Mouse (Mus musculus) intestine, postnatal 0 days (tissue): ENCODE data around the gene Sorbs2. TPM values are rescaled to one million over a fixed set of nuclear protein-coding genes. Genes with fewer than 3 reads are reported as not detected.

ENCODE experiments used
- ATAC-seq: fragments of 200-750 bp; cut with Nextera tagmentation; 2 replicates; pipeline ENCODE4 v1.8.0; 2017; ENCODE audit warnings: mild to moderate bottlenecking, moderate TSS enrichment, moderate library complexity
- H3K27ac ChIP-seq: fragments of 300-500 bp; sonication (generic); 2 replicates; pipeline ENCODE4 v1.5.1; 2014; ENCODE audit warnings: mild to moderate bottlenecking, low read depth, low read length, moderate library complexity
- H3K27me3 ChIP-seq: fragments of 300-500 bp; sonication (generic); replicated peaks from 2 replicates; pipeline ENCODE4 v1.6.1; 2014; ENCODE audit warnings: low read length, mixed read lengths; ENCODE audit not compliant: control insufficient read depth, insufficient read depth
- H3K36me3 ChIP-seq: fragments of 300-500 bp; sonication (generic); 2 replicates; pipeline ENCODE4 v1.6.1; 2014; ENCODE audit warnings: mild to moderate bottlenecking, moderate library complexity; ENCODE audit not compliant: control insufficient read depth, insufficient read depth
- H3K4me1 ChIP-seq: fragments of 300-500 bp; sonication (generic); replicated peaks from 2 replicates; pipeline ENCODE4 v1.6.1; 2014; ENCODE audit warnings: antibody characterized with exemption, low read length, mixed read lengths; ENCODE audit not compliant: control insufficient read depth, insufficient read depth
- H3K4me2 ChIP-seq: fragments of 300-500 bp; sonication (generic); replicated peaks from 2 replicates; pipeline ENCODE4 v1.6.1; 2014; ENCODE audit warnings: low read depth, mild to moderate bottlenecking, moderate library complexity
- H3K4me3 ChIP-seq: fragments of 300-500 bp; sonication (generic); 2 replicates; pipeline ENCODE4 v1.5.1; 2014; ENCODE audit warnings: low read depth, low read length
- H3K9ac ChIP-seq: fragments of 300-500 bp; sonication (generic); 2 replicates; pipeline ENCODE4 v1.6.1; 2014; ENCODE audit warnings: mild to moderate bottlenecking, low read depth, low read length
- H3K9me3 ChIP-seq: fragments of 300-500 bp; sonication (generic); 2 replicates; pipeline ENCODE4 v1.6.1; 2016; ENCODE audit warnings: mixed run types; ENCODE audit not compliant: control insufficient read depth
- CTCF ChIP-seq: sonication (generic); IDR thresholded peaks from 2 replicates; pipeline ENCODE4 v1.5.1; 2016; ENCODE audit warnings: low read depth, mild to moderate bottlenecking, control low read depth, antibody characterized with exemption, moderate library complexity
- WGBS: fragments of 180-500 bp; shearing (Covaris S2); extraction: QIAGEN DNeasy Blood & Tissue Kit; methylation state at CpG from one replicate; pipeline ENCODE4 v1.1.7; 2014; 5-methylcytosine and 5-hydroxymethylcytosine counted together
- polyA plus RNA-seq: library from polyadenylated mRNA; unstranded; fragments of >200 nt; fragmentation: Nextera tagmentation; extraction: Ambion mirVana; gene quantifications from 2 replicates; pipeline ENCODE4 v1.2.1, GENCODE M21; 2015

Gene Sorbs2
- polyA plus RNA-seq, 1 experiment from 2014 or later, result 16.0 TPM

GRCm38 (mm10) chr8:45734071-45734470, 226.5 kb downstream of the Sorbs2 start:
- Histone ChIP-seq H3K9ac (no peak overlapping the region), H3K4me3 (no peak overlapping the region), H3K27me3 (no peaks in the 10 kb centered on the region), H3K36me3 (no peaks in the 10 kb centered on the region), H3K4me1 (no peaks in the 10 kb centered on the region), H3K27ac (no peak overlapping the region), H3K4me2 (no peak overlapping the region), H3K9me3 (no peaks in the 10 kb centered on the region)
- TF ChIP-seq CTCF, result no peak
- 77% methylated on average over 8 of the region's 8 CpGs for WGBS
- ATAC-seq, result no peak

DNA sequence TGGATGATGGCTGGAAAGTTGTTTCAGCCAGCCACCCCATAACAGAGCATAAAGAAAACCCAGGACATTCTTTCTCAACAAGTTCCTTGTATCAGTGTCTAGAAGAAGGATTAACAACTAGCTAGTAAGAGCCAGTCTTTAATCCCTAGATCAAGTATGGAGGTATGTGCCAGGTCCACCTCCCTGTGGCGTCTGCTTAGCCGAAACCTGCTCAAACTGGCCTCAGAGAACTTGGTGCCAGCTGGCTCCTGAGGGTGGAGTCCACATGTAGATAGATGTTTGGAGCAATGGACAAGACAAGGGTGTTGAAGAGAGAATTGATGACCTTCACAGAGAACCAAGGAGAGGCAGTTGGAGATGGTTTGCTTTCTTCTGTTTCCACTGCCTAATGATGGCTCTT, 229.7 kb downstream of the Sorbs2 start:
- no peaks in the 10 kb centered on the region for H3K27me3 ChIP-seq
- H3K9ac ChIP-seq, result no peak overlapping the region
- H3K4me3 ChIP-seq, result no peak overlapping the region
- no peaks in the 10 kb centered on the region for H3K9me3 ChIP-seq
- H3K4me2 ChIP-seq, result no peak overlapping the region
- no peaks in the 10 kb centered on the region for H3K36me3 ChIP-seq
- no peak for TF ChIP-seq CTCF
- H3K4me1 ChIP-seq, result no peaks in the 10 kb centered on the region
- WGBS, result 96% methylated on average over 2 of the region's 2 CpGs
- no peak for ATAC-seq
- no peak overlapping the region for H3K27ac ChIP-seq

- H3K36me3 ChIP-seq, result no peaks in the 10 kb centered on the region
- ATAC-seq, result peak; percentile 57; the same call in 1 of the 2 replicates
- no peaks in the 10 kb centered on the region for H3K4me1 ChIP-seq
- H3K27me3 ChIP-seq, result no peaks in the 10 kb centered on the region
- no peaks in the 10 kb centered on the region for H3K9me3 ChIP-seq
- TF ChIP-seq CTCF, result no peak
- 39% methylated on average over 2 of the region's 2 CpGs for WGBS
- H3K9ac ChIP-seq, result no peak overlapping the region
- no peak overlapping the region for H3K4me2 ChIP-seq
- no peak overlapping the region for H3K27ac ChIP-seq
- H3K4me3 ChIP-seq, result no peak overlapping the region
These were observed 235.7 kb downstream of the Sorbs2 start for GRCm38 (mm10) chr8:45743326-45743725.

DNA sequence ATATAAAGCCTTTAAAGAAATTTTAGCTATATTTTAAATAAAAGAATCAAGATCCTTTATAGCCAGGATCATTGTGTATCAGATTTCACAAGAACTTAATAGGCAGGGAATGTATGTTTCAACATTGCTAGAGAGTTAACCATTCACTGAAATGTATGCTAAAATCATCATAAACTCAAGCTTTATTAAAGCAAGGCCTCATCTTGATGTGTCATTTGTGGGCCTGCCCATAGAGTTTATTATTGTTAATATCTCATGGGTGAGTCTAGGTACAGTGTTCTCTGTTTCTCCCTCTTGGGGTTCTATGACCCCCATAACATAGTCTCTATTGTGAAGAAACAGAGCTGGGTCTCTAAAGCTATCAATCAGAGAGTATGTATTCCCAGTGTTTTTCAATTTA, 236.2 kb downstream of the Sorbs2 start:
- Histone ChIP-seq H3K9me3 (no peaks in the 10 kb centered on the region), H3K27ac (no peak overlapping the region), H3K4me2 (no peak overlapping the region), H3K27me3 (no peaks in the 10 kb centered on the region), H3K4me1 (no peaks in the 10 kb centered on the region), H3K4me3 (no peak overlapping the region), H3K9ac (no peak overlapping the region), H3K36me3 (no peaks in the 10 kb centered on the region)
- TF ChIP-seq CTCF, result no peak
- 0 out of 2 replicates have a peak, but pooled peaks have one; percentile 56 for ATAC-seq

- peak; percentile 64 for TF ChIP-seq CTCF
- no peak overlapping the region for H3K4me3 ChIP-seq
- H3K9me3 ChIP-seq, result no peaks in the 10 kb centered on the region
- no peak overlapping the region for H3K27ac ChIP-seq
- H3K27me3 ChIP-seq, result no peaks in the 10 kb centered on the region
- no peaks in the 10 kb centered on the region for H3K36me3 ChIP-seq
- H3K4me1 ChIP-seq, result no peaks in the 10 kb centered on the region
- no peak for ATAC-seq
- H3K9ac ChIP-seq, result no peak overlapping the region
- WGBS, result 69% methylated on average over 12 of the region's 12 CpGs
- no peak overlapping the region for H3K4me2 ChIP-seq
These were observed 244.2 kb downstream of the Sorbs2 start for GRCm38 (mm10) chr8:45751512-45752502.

GRCm38 (mm10) chr8:45755482-45755881, 247.9 kb downstream of the Sorbs2 start:
- 82% methylated on average over 9 of the region's 9 CpGs for WGBS
- no peak for ATAC-seq
- no peak overlapping the region for H3K4me2 ChIP-seq

More at GRCm38 (mm10) chr8:45755482-45755881, 247.9 kb downstream of the Sorbs2 start:
- no peak overlapping the region for H3K4me3 ChIP-seq
- H3K27me3 ChIP-seq, result no peaks in the 10 kb centered on the region
- H3K27ac ChIP-seq, result no peak overlapping the region
- no peaks in the 10 kb centered on the region for H3K4me1 ChIP-seq
- H3K9me3 ChIP-seq, result no peaks in the 10 kb centered on the region
- no peaks in the 10 kb centered on the region for H3K36me3 ChIP-seq
- TF ChIP-seq CTCF, result no peak
- no peak overlapping the region for H3K9ac ChIP-seq
